ENCODE assay signal across 14 mouse cellular contexts in genomic region chr7:31077470-31077869, GRCm38 (mm10). TPM values are rescaled to one million over a fixed set of nuclear protein-coding genes. Genes with fewer than 3 reads are reported as not detected.
A peak's percentile ranks its signal among the peaks of the same experiment; 100 is the strongest.
DNase-seq lines count a peak whose midpoint lies in the region; ATAC-seq and TF ChIP-seq lines count a peak whose summit lies in the region.
"Had no signal": no experiment of that assay in that cellular context is flagged by ENCODE, and none has a peak within 500 bp of the region (broad histone marks: within the 10 kb centered on the region; RNA-seq: fewer than 3 reads in every experiment).

No protein-coding gene starts in this region.

- no peak overlapping the region for H3K4me2 ChIP-seq in forebrain, embryonic 15.5 days (replicated peaks)
- no peak overlapping the region for H3K4me2 ChIP-seq in forebrain, embryonic 11.5 days (ENCODE audit: low read depth, low read length, severe bottlenecking)
- 0 out of 2 replicates have a peak overlapping the region, but pooled peaks have one; percentile 5 for H3K4me2 ChIP-seq in neural tube, embryonic 11.5 days (ENCODE audit: low read depth)
- H3K4me2 ChIP-seq in intestine, embryonic 15.5 days (replicated peaks): no peak overlapping the region
- no peak overlapping the region for H3K4me2 ChIP-seq in liver, postnatal 0 days (ENCODE audit: low read depth, low read length)
- H3K4me2 ChIP-seq: embryonic facial prominence, embryonic 15.5 days; heart, embryonic 13.5 days; kidney, embryonic 15.5 days; midbrain, embryonic 13.5 days had no signal

- H3K9ac ChIP-seq in forebrain, embryonic 15.5 days (replicated peaks): no peak overlapping the region
- no peak overlapping the region for H3K9ac ChIP-seq in forebrain, embryonic 11.5 days (ENCODE audit: low read length)
- H3K9ac ChIP-seq in neural tube, embryonic 11.5 days (ENCODE audit: low read length): no peak overlapping the region
- H3K9ac ChIP-seq in intestine, embryonic 15.5 days: no peak overlapping the region
- H3K9ac ChIP-seq in liver, postnatal 0 days (replicated peaks): no peak overlapping the region
- H3K9ac ChIP-seq: embryonic facial prominence, embryonic 15.5 days; heart, embryonic 13.5 days; kidney, embryonic 15.5 days; liver, embryonic 14.5 days; midbrain, embryonic 13.5 days had no signal

- WGBS in forebrain, embryonic 15.5 days: 51% methylated on average over 6 of the region's 6 CpGs
- 55% methylated on average over 6 of the region's 6 CpGs for WGBS in forebrain, embryonic 11.5 days
- 62% methylated on average over 6 of the region's 6 CpGs for WGBS in neural tube, embryonic 11.5 days
- 66% methylated on average over 6 of the region's 6 CpGs for WGBS in intestine, embryonic 15.5 days
- WGBS in liver, postnatal 0 days (ENCODE audit: insufficient replicate concordance): 53% methylated on average over 6 of the region's 6 CpGs

- H3K4me1 ChIP-seq in forebrain, embryonic 15.5 days: no peaks in the 10 kb centered on the region
- no peaks in the 10 kb centered on the region for H3K4me1 ChIP-seq in forebrain, embryonic 11.5 days (replicated peaks; ENCODE audit: control insufficient read depth, insufficient read depth, low read length)
- H3K4me1 ChIP-seq in neural tube, embryonic 11.5 days (ENCODE audit: control insufficient read depth, insufficient read depth, low read length): peaks cover under 1% of the 10 kb centered on the region; the same call in 1 of the 2 replicates
- peaks cover 19% of the 10 kb centered on the region for H3K4me1 ChIP-seq in intestine, embryonic 15.5 days (replicated peaks)
- H3K4me1 ChIP-seq in liver, postnatal 0 days (ENCODE audit: insufficient read depth): no peaks in the 10 kb centered on the region
- H3K4me1 ChIP-seq: midbrain, embryonic 13.5 days had no signal

- ATAC-seq in forebrain, embryonic 15.5 days (replicated peaks): peak; percentile 54; the same call in 1 of the 2 replicates
- no peak for ATAC-seq in forebrain, embryonic 11.5 days (replicated peaks; ENCODE audit: low FRiP score)
- ATAC-seq in neural tube, embryonic 11.5 days (ENCODE audit: insufficient read depth, low FRiP score, low TSS enrichment): peak; percentile 38; the same call in 1 of the 2 replicates
- peak; percentile 10; the same call in 1 of the 2 replicates for ATAC-seq in intestine, embryonic 15.5 days
- no peak for ATAC-seq in liver, postnatal 0 days

- H3K36me3 ChIP-seq in forebrain, embryonic 15.5 days: no peaks in the 10 kb centered on the region
- H3K36me3 ChIP-seq in forebrain, embryonic 11.5 days (ENCODE audit: control insufficient read depth, insufficient read depth, low read length): no peaks in the 10 kb centered on the region
- no peaks in the 10 kb centered on the region for H3K36me3 ChIP-seq in neural tube, embryonic 11.5 days (ENCODE audit: control insufficient read depth, insufficient read depth, low read length)
- no peaks in the 10 kb centered on the region for H3K36me3 ChIP-seq in intestine, embryonic 15.5 days
- H3K36me3 ChIP-seq in liver, postnatal 0 days (replicated peaks; ENCODE audit: insufficient read depth, low read length): no peaks in the 10 kb centered on the region
- H3K36me3 ChIP-seq: embryonic facial prominence, embryonic 15.5 days; heart, embryonic 13.5 days; kidney, embryonic 15.5 days; midbrain, embryonic 13.5 days had no signal

- H3K4me3 ChIP-seq in forebrain, embryonic 15.5 days: no peak overlapping the region
- H3K4me3 ChIP-seq in forebrain, embryonic 11.5 days (ENCODE audit: low read depth, low read length): no peak overlapping the region
- no peak overlapping the region for H3K4me3 ChIP-seq in neural tube, embryonic 11.5 days (ENCODE audit: low read depth, low read length)
- no peak overlapping the region for H3K4me3 ChIP-seq in intestine, embryonic 15.5 days (replicated peaks)
- no peak overlapping the region for H3K4me3 ChIP-seq in liver, postnatal 0 days (ENCODE audit: low read depth, low read length)
- H3K4me3 ChIP-seq: heart, embryonic 13.5 days; kidney, embryonic 15.5 days; midbrain, embryonic 13.5 days had no signal

- no peak for TF ChIP-seq CTCF in liver, postnatal 0 days (IDR thresholded peaks at IDR 0.05; ENCODE audit: low read depth)

- no peaks in the 10 kb centered on the region for H3K27me3 ChIP-seq in forebrain, embryonic 15.5 days
- H3K27me3 ChIP-seq in forebrain, embryonic 11.5 days (ENCODE audit: control insufficient read depth, insufficient read depth, low read length): no peaks in the 10 kb centered on the region
- no peaks in the 10 kb centered on the region for H3K27me3 ChIP-seq in neural tube, embryonic 11.5 days (ENCODE audit: control insufficient read depth, insufficient read depth, low read length)
- H3K27me3 ChIP-seq in intestine, embryonic 15.5 days (replicated peaks): no peaks in the 10 kb centered on the region
- H3K27me3 ChIP-seq in liver, postnatal 0 days (ENCODE audit: insufficient read depth, low read length): no peaks in the 10 kb centered on the region
- H3K27me3 ChIP-seq: embryonic facial prominence, embryonic 15.5 days; heart, embryonic 13.5 days; kidney, embryonic 15.5 days; midbrain, embryonic 13.5 days had no signal

- no peak for TF ChIP-seq EP300 in liver, postnatal 0 days (IDR thresholded peaks at IDR 0.05; ENCODE audit: low read depth)

- no peaks in the 10 kb centered on the region for H3K9me3 ChIP-seq in forebrain, embryonic 15.5 days
- no peaks in the 10 kb centered on the region for H3K9me3 ChIP-seq in forebrain, embryonic 11.5 days (ENCODE audit: control insufficient read depth, low read length)
- 0 out of 2 replicates have a peak, but pooled peaks cover 2% of the 10 kb centered on the region for H3K9me3 ChIP-seq in neural tube, embryonic 11.5 days (ENCODE audit: control insufficient read depth, low read length)
- H3K9me3 ChIP-seq in intestine, embryonic 15.5 days: no peaks in the 10 kb centered on the region
- H3K9me3 ChIP-seq in liver, postnatal 0 days (ENCODE audit: low read length): no peaks in the 10 kb centered on the region
- H3K9me3 ChIP-seq: embryonic facial prominence, embryonic 15.5 days; heart, embryonic 13.5 days; kidney, embryonic 15.5 days; midbrain, embryonic 13.5 days had no signal

- no peak overlapping the region for H3K27ac ChIP-seq in forebrain, embryonic 15.5 days (replicated peaks)
- no peak overlapping the region for H3K27ac ChIP-seq in forebrain, embryonic 11.5 days (ENCODE audit: low read depth, low read length)
- H3K27ac ChIP-seq in neural tube, embryonic 11.5 days (ENCODE audit: low read depth, low read length): no peak overlapping the region
- peak overlapping the region; percentile 41; the same call in 1 of the 2 replicates for H3K27ac ChIP-seq in intestine, embryonic 15.5 days
- no peak overlapping the region for H3K27ac ChIP-seq in liver, postnatal 0 days (ENCODE audit: low read depth)
- H3K27ac ChIP-seq: heart, embryonic 13.5 days; kidney, embryonic 15.5 days; liver, embryonic 14.5 days; midbrain, embryonic 13.5 days had no signal

- DNase-seq in forebrain, embryonic 11.5 days (ENCODE audit: low spot score): no peak
- no peak for DNase-seq in neural tube, embryonic 11.5 days (ENCODE audit: low spot score)
- no peak for DNase-seq in neural tube, embryonic 10.5 days (ENCODE audit: extremely low spot score, low spot score)
- DNase-seq in retina, postnatal 1 day: peak; percentile 96
- DNase-seq in adrenal gland, postnatal 10 days: no peak
- DNase-seq in liver, postnatal 0 days: no peak

RNA-seq across cellular contexts. Expression of gene Fxyd3, which starts 1.0 kb away (rescaled TPM):
- polyA plus RNA-seq in forebrain, embryonic 15.5 days (2015; fragmentation: Nextera tagmentation; extraction: Ambion mirVana): not detected in 2 replicates
- polyA plus RNA-seq in forebrain, embryonic 11.5 days (2014; fragmentation: Nextera tagmentation; extraction: Ambion mirVana): 2.0 and 3.3 TPM in 2 replicates
- 6.0 and 7.7 TPM in 2 replicates for polyA plus RNA-seq in neural tube, embryonic 11.5 days (2014; fragmentation: Nextera tagmentation; extraction: Ambion mirVana)
- 70.8 and 77.4 TPM in 2 replicates for polyA plus RNA-seq in intestine, embryonic 15.5 days (2015; fragmentation: Nextera tagmentation; extraction: Ambion mirVana)
- total RNA-seq in adrenal gland, postnatal 10 days (2021): 1 to 10 TPM; 4.0 to 5.6 TPM
- 3.4 TPM in 2 replicates for polyA plus RNA-seq in liver, postnatal 0 days (2015; fragmentation: Nextera tagmentation; extraction: Ambion mirVana)

RNA-seq across cellular contexts. Expression of gene Lgi4, which starts 18.3 kb away (rescaled TPM):
- 0.20 and 0.26 TPM in 2 replicates for polyA plus RNA-seq in forebrain, embryonic 15.5 days (2015; fragmentation: Nextera tagmentation; extraction: Ambion mirVana)
- polyA plus RNA-seq in forebrain, embryonic 11.5 days (2014; fragmentation: Nextera tagmentation; extraction: Ambion mirVana): 0.36 and 0.44 TPM in 2 replicates
- polyA plus RNA-seq in neural tube, embryonic 11.5 days (2014; fragmentation: Nextera tagmentation; extraction: Ambion mirVana): 4.6 and 4.9 TPM in 2 replicates
- 1.5 TPM in 2 replicates for polyA plus RNA-seq in intestine, embryonic 15.5 days (2015; fragmentation: Nextera tagmentation; extraction: Ambion mirVana)
- total RNA-seq in adrenal gland, postnatal 10 days (2021): 1 to 10 TPM; 6.1 to 7.0 TPM
- polyA plus RNA-seq in liver, postnatal 0 days (2015; fragmentation: Nextera tagmentation; extraction: Ambion mirVana): 0.11 TPM in 1 of 2 replicates, not detected in the other

RNA-seq across cellular contexts. Expression of gene Fxyd1, which starts 20.5 kb away (rescaled TPM):
- 8.2 and 14.7 TPM in 2 replicates for polyA plus RNA-seq in forebrain, embryonic 15.5 days (2015; fragmentation: Nextera tagmentation; extraction: Ambion mirVana)
- polyA plus RNA-seq in forebrain, embryonic 11.5 days (2014; fragmentation: Nextera tagmentation; extraction: Ambion mirVana): 2.9 and 4.0 TPM in 2 replicates
- 17.0 and 21.8 TPM in 2 replicates for polyA plus RNA-seq in neural tube, embryonic 11.5 days (2014; fragmentation: Nextera tagmentation; extraction: Ambion mirVana)
- 64.5 and 80.1 TPM in 2 replicates for polyA plus RNA-seq in intestine, embryonic 15.5 days (2015; fragmentation: Nextera tagmentation; extraction: Ambion mirVana)
- total RNA-seq in adrenal gland, postnatal 10 days (2021): 100 to 1,000 TPM; 353 to 358 TPM
- polyA plus RNA-seq in liver, postnatal 0 days (2015; fragmentation: Nextera tagmentation; extraction: Ambion mirVana): 300 and 302 TPM in 2 replicates

RNA-seq across cellular contexts. Expression of gene Fxyd7, which starts 26.2 kb away (rescaled TPM):
- polyA plus RNA-seq in forebrain, embryonic 15.5 days (2015; fragmentation: Nextera tagmentation; extraction: Ambion mirVana): 49.2 and 60.4 TPM in 2 replicates
- polyA plus RNA-seq in forebrain, embryonic 11.5 days (2014; fragmentation: Nextera tagmentation; extraction: Ambion mirVana): 4.1 and 4.9 TPM in 2 replicates
- polyA plus RNA-seq in neural tube, embryonic 11.5 days (2014; fragmentation: Nextera tagmentation; extraction: Ambion mirVana): 30.5 and 36.5 TPM in 2 replicates
- polyA plus RNA-seq in intestine, embryonic 15.5 days (2015; fragmentation: Nextera tagmentation; extraction: Ambion mirVana): 20.3 and 20.7 TPM in 2 replicates
- 10 to 100 TPM in 1 of 2 experiments, 1 to 10 TPM in 1; 7.5 to 18.2 TPM for total RNA-seq in adrenal gland, postnatal 10 days (2021)
- 0.16 TPM in 1 of 2 replicates, not detected in the other for polyA plus RNA-seq in liver, postnatal 0 days (2015; fragmentation: Nextera tagmentation; extraction: Ambion mirVana)
- polyA plus RNA-seq: C2C12 had no signal

RNA-seq across cellular contexts. Expression of gene Fxyd5, which starts 35.2 kb away (rescaled TPM):
- polyA plus RNA-seq in forebrain, embryonic 15.5 days (2015; fragmentation: Nextera tagmentation; extraction: Ambion mirVana): 13.4 and 14.7 TPM in 2 replicates
- 10.2 and 12.9 TPM in 2 replicates for polyA plus RNA-seq in forebrain, embryonic 11.5 days (2014; fragmentation: Nextera tagmentation; extraction: Ambion mirVana)
- polyA plus RNA-seq in neural tube, embryonic 11.5 days (2014; fragmentation: Nextera tagmentation; extraction: Ambion mirVana): 16.2 and 17.3 TPM in 2 replicates
- polyA plus RNA-seq in intestine, embryonic 15.5 days (2015; fragmentation: Nextera tagmentation; extraction: Ambion mirVana): 21.7 and 29.8 TPM in 2 replicates
- 10 to 100 TPM; 39.1 to 42.0 TPM for total RNA-seq in adrenal gland, postnatal 10 days (2021)
- polyA plus RNA-seq in liver, postnatal 0 days (2015; fragmentation: Nextera tagmentation; extraction: Ambion mirVana): 25.8 and 29.4 TPM in 2 replicates

Comparison
In these comparisons a context has a peak if more than half of its experiments do, and no peak if none do; other contexts are left out.
1. ATAC-seq: peak in forebrain, embryonic 15.5 days (single experiment), neural tube, embryonic 11.5 days (single experiment) and intestine, embryonic 15.5 days (single experiment); none in forebrain, embryonic 11.5 days (single experiment) and liver, postnatal 0 days (single experiment).